Mouse (Mus musculus) kidney, embryonic 16.5 days (tissue): ENCODE data around the gene Unkl. TPM values are rescaled to one million over a fixed set of nuclear protein-coding genes. Genes with fewer than 3 reads are reported as not detected.

Experiments
- ATAC-seq: fragments of 200-750 bp; cut with Nextera tagmentation; 2 replicates; pipeline ENCODE4 v1.8.0; 2017; ENCODE audit warnings: moderate TSS enrichment; ENCODE audit not compliant: low FRiP score, low TSS enrichment
- H3K27ac ChIP-seq: fragments of 300-500 bp; sonication (generic); 2 replicates; pipeline ENCODE4 v1.5.1; 2014; ENCODE audit warnings: low read length
- H3K27me3 ChIP-seq: fragments of 300-500 bp; sonication (generic); 2 replicates; pipeline ENCODE4 v1.6.1; 2014; ENCODE audit warnings: low read length, control low read depth, mixed read lengths; ENCODE audit not compliant: insufficient read depth
- H3K36me3 ChIP-seq: fragments of 300-500 bp; sonication (generic); 2 replicates; pipeline ENCODE4 v1.6.1; 2014; ENCODE audit warnings: low read length, control low read depth, mixed read lengths; ENCODE audit not compliant: insufficient read depth
- H3K4me1 ChIP-seq: fragments of 300-500 bp; sonication (generic); 2 replicates; pipeline ENCODE4 v1.6.1; 2014; ENCODE audit warnings: low read length, control low read depth, mixed read lengths; ENCODE audit not compliant: insufficient read depth
- H3K4me2 ChIP-seq: fragments of 300-500 bp; sonication (generic); replicated peaks from 2 replicates; pipeline ENCODE4 v1.6.1; 2014; ENCODE audit warnings: low read depth, low read length
- H3K4me3 ChIP-seq: fragments of 300-500 bp; sonication (generic); 2 replicates; pipeline ENCODE4 v1.5.1; 2014; ENCODE audit warnings: mild to moderate bottlenecking, low read length
- H3K9ac ChIP-seq: fragments of 300-500 bp; sonication (generic); replicated peaks from 2 replicates; pipeline ENCODE4 v1.6.1; 2014; ENCODE audit warnings: low read length
- H3K9me3 ChIP-seq: fragments of 300-500 bp; sonication (generic); 2 replicates; pipeline ENCODE4 v1.6.1; 2016; ENCODE audit warnings: low read length, control low read depth
- WGBS: fragments of 180-500 bp; shearing (Covaris S2); extraction: QIAGEN DNeasy Blood & Tissue Kit; methylation state at CpG from one replicate; pipeline ENCODE4 v1.1.7; 2014; 5-methylcytosine and 5-hydroxymethylcytosine counted together
- polyA plus RNA-seq: library from polyadenylated mRNA; unstranded; fragments of >200 nt; fragmentation: Nextera tagmentation; extraction: Ambion mirVana; gene quantifications from 2 replicates; pipeline ENCODE4 v1.2.1, GENCODE M21; 2015

Unkl gene
- polyA plus RNA-seq, 1 experiment from 2014 or later, result 10.9 TPM

- no peak for ATAC-seq
- peak overlapping the region; percentile 78; the same call in 1 of the 2 replicates for H3K9ac ChIP-seq
- H3K4me1 ChIP-seq, result peaks cover 17% of the 10 kb centered on the region
- H3K36me3 ChIP-seq, result peaks cover 3% of the 10 kb centered on the region; the same call in 1 of the 2 replicates
- H3K4me3 ChIP-seq, result no peak overlapping the region; the same call in 1 of the 2 replicates
- H3K27ac ChIP-seq, result no peak overlapping the region
- no peaks in the 10 kb centered on the region for H3K9me3 ChIP-seq
- peak overlapping the region; percentile 88 for H3K4me2 ChIP-seq
- peaks cover 5% of the 10 kb centered on the region; the same call in 1 of the 2 replicates for H3K27me3 ChIP-seq
These were observed 5.0 kb upstream of the Unkl start for GRCm38 (mm10) chr17:25183232-25183631.

- Histone ChIP-seq H3K9me3 (no peaks in the 10 kb centered on the region), H3K27me3 (peaks cover 5% of the 10 kb centered on the region; the same call in 1 of the 2 replicates), H3K9ac (peak within 1 kb of the TSS; percentile 78), H3K4me2 (peak within 1 kb of the TSS; percentile 99), H3K4me1 (peaks cover 18% of the 10 kb centered on the region), H3K27ac (peak within 1 kb of the TSS; percentile 87), H3K4me3 (peak within 1 kb of the TSS; percentile 98), H3K36me3 (peaks cover 3% of the 10 kb centered on the region; the same call in 1 of the 2 replicates)
- under 1% methylated on average over 50 of the region's 50 CpGs for WGBS
- ATAC-seq, result peak; percentile 82
These were observed 4.0 kb upstream of the Unkl start, which contains the start of gene BC003965 for GRCm38 (mm10) chr17:25184129-25184691. TSS of gene BC003965 (plus strand) at chr17:25184554.

GRCm38 (mm10) chr17:25184961-25185360, 3.2 kb upstream of the Unkl start:
- no peaks in the 10 kb centered on the region for H3K9me3 ChIP-seq
- H3K9ac ChIP-seq, result peak overlapping the region; percentile 78
- peak overlapping the region; percentile 98 for H3K4me3 ChIP-seq
- peaks cover 26% of the 10 kb centered on the region for H3K4me1 ChIP-seq
- peaks cover 5% of the 10 kb centered on the region; the same call in 1 of the 2 replicates for H3K27me3 ChIP-seq
- no peak for ATAC-seq
- H3K27ac ChIP-seq, result peak overlapping the region; percentile 87
- peaks cover 3% of the 10 kb centered on the region; the same call in 1 of the 2 replicates for H3K36me3 ChIP-seq
- WGBS, result 5% methylated on average over 17 of the region's 17 CpGs
- peak overlapping the region; percentile 99 for H3K4me2 ChIP-seq

- no peaks in the 10 kb centered on the region for H3K27me3 ChIP-seq
- WGBS, result 8% methylated on average over 11 of the region's 11 CpGs
- peak overlapping the region; percentile 90 for H3K9ac ChIP-seq
- peaks cover 27% of the 10 kb centered on the region for H3K4me1 ChIP-seq
- peak overlapping the region; percentile 89 for H3K27ac ChIP-seq
- H3K9me3 ChIP-seq, result no peaks in the 10 kb centered on the region
- no peak for ATAC-seq
- H3K4me3 ChIP-seq, result peak overlapping the region; percentile 96
- peaks cover 3% of the 10 kb centered on the region for H3K36me3 ChIP-seq
- H3K4me2 ChIP-seq, result peak overlapping the region; percentile 76
These were observed 430 bp upstream of the Unkl start for GRCm38 (mm10) chr17:25187784-25188149.

GRCm38 (mm10) chr17:25189091-25189490, 894 bp downstream of the Unkl start:
- H3K27ac ChIP-seq, result no peak overlapping the region; the same call in 1 of the 2 replicates
- H3K27me3 ChIP-seq, result no peaks in the 10 kb centered on the region
- peak overlapping the region; percentile 90 for H3K9ac ChIP-seq
- 3% methylated on average over 16 of the region's 16 CpGs for WGBS
- peaks cover 22% of the 10 kb centered on the region for H3K4me1 ChIP-seq
- no peaks in the 10 kb centered on the region for H3K9me3 ChIP-seq
- peak overlapping the region; percentile 96 for H3K4me3 ChIP-seq
- ATAC-seq, result no peak
- peak overlapping the region; percentile 76 for H3K4me2 ChIP-seq
- peaks cover 3% of the 10 kb centered on the region for H3K36me3 ChIP-seq

GRCm38 (mm10) chr17:25202401-25202800, 14.2 kb downstream of the Unkl start:
- no peak for ATAC-seq
- no peak overlapping the region for H3K9ac ChIP-seq
- WGBS, result 93% methylated on average over 4 of the region's 4 CpGs
- no peak overlapping the region for H3K4me3 ChIP-seq
- H3K36me3 ChIP-seq, result peaks cover 62% of the 10 kb centered on the region
- H3K27me3 ChIP-seq, result no peaks in the 10 kb centered on the region
- H3K27ac ChIP-seq, result no peak overlapping the region
- H3K4me2 ChIP-seq, result no peak overlapping the region
- H3K9me3 ChIP-seq, result no peaks in the 10 kb centered on the region
- no peaks in the 10 kb centered on the region for H3K4me1 ChIP-seq

GRCm38 (mm10) chr17:25210006-25210405, 21.8 kb downstream of the Unkl start:
- 83% methylated on average over 4 of the region's 4 CpGs for WGBS
- Histone ChIP-seq H3K4me3 (no peak overlapping the region), H3K4me1 (no peaks in the 10 kb centered on the region), H3K36me3 (peaks cover 80% of the 10 kb centered on the region), H3K4me2 (no peak overlapping the region), H3K9me3 (no peaks in the 10 kb centered on the region), H3K9ac (no peak overlapping the region), H3K27me3 (no peaks in the 10 kb centered on the region), H3K27ac (no peak overlapping the region)
- ATAC-seq, result no peak

- Histone ChIP-seq H3K4me1 (no peaks in the 10 kb centered on the region), H3K36me3 (peaks cover 78% of the 10 kb centered on the region), H3K9me3 (no peaks in the 10 kb centered on the region), H3K9ac (no peak overlapping the region; the same call in 1 of the 2 replicates), H3K4me3 (no peak overlapping the region), H3K27ac (no peak overlapping the region), H3K4me2 (no peak overlapping the region), H3K27me3 (no peaks in the 10 kb centered on the region)
- ATAC-seq, result no peak
- 79% methylated on average over 15 of the region's 15 CpGs for WGBS
These were observed 22.7 kb downstream of the Unkl start for GRCm38 (mm10) chr17:25210680-25211466.

GRCm38 (mm10) chr17:25211705-25212104, 23.5 kb downstream of the Unkl start:
- Histone ChIP-seq H3K27ac (no peak overlapping the region), H3K4me2 (no peak overlapping the region), H3K9ac (no peak overlapping the region), H3K27me3 (no peaks in the 10 kb centered on the region), H3K4me1 (no peaks in the 10 kb centered on the region), H3K9me3 (no peaks in the 10 kb centered on the region), H3K4me3 (no peak overlapping the region), H3K36me3 (peaks cover 73% of the 10 kb centered on the region)
- WGBS, result 88% methylated on average over 4 of the region's 4 CpGs
- no peak for ATAC-seq

- Histone ChIP-seq H3K4me2 (no peak overlapping the region), H3K4me3 (no peak overlapping the region), H3K36me3 (peaks cover 49% of the 10 kb centered on the region), H3K9me3 (no peaks in the 10 kb centered on the region), H3K27me3 (no peaks in the 10 kb centered on the region), H3K27ac (no peak overlapping the region), H3K9ac (no peak overlapping the region), H3K4me1 (no peaks in the 10 kb centered on the region)
- ATAC-seq, result no peak
- WGBS, result 82% methylated on average over 3 of the region's 3 CpGs
These were observed 27.2 kb downstream of the Unkl start for GRCm38 (mm10) chr17:25215431-25215830.
